16 mouse cellular contexts compared by ENCODE assay signal in the genomic region with DNA sequence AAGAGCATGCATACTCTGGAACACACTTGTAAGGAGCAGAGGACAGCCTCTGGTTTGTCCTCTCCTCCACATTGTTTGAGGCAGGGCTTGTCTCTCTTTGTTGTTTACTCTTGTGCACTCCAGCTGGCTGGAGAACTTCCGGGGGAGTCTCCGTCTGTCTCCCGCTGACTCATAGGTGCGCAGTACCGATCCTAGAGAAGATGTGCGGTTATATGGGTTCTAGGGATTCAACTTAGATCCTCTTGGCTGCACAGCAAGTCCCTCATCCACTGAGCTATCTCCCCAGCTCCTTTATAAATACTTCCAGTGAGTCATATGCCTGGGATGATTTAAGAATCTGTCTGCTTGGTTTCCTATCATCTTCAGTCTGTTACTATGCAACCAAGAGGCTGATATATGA.
DNase-seq lines count a peak whose midpoint lies in the region; ATAC-seq lines count a peak whose summit lies in the region.
"Had no signal": no experiment of that assay in that cellular context is flagged by ENCODE, and none has a peak within 500 bp of the region (broad histone marks: within the 10 kb centered on the region; RNA-seq: fewer than 3 reads in every experiment).

No protein-coding gene starts in this region.

- H3K27me3 ChIP-seq in kidney, embryonic 16.5 days (ENCODE audit: insufficient read depth, low read length): no peaks in the 10 kb centered on the region
- H3K27me3 ChIP-seq: limb, embryonic 15.5 days; neural tube, embryonic 12.5 days had no signal

- no peaks in the 10 kb centered on the region for H3K36me3 ChIP-seq in kidney, embryonic 16.5 days (ENCODE audit: insufficient read depth, low read length)
- H3K36me3 ChIP-seq: G1E; limb, embryonic 15.5 days; midbrain, embryonic 10.5 days; neural tube, embryonic 12.5 days had no signal

- no peak overlapping the region for H3K9ac ChIP-seq in kidney, embryonic 16.5 days (replicated peaks; ENCODE audit: low read length)
- H3K9ac ChIP-seq: limb, embryonic 15.5 days; lung, embryonic 14.5 days; neural tube, embryonic 12.5 days had no signal

- H3K9me3 ChIP-seq in kidney, embryonic 16.5 days (ENCODE audit: low read length): no peaks in the 10 kb centered on the region
- H3K9me3 ChIP-seq: G1E; limb, embryonic 15.5 days; midbrain, embryonic 10.5 days; neural tube, embryonic 12.5 days had no signal

- H3K4me3 ChIP-seq in kidney, embryonic 16.5 days (ENCODE audit: low read length): no peak overlapping the region
- H3K4me3 ChIP-seq: limb, embryonic 15.5 days; midbrain, embryonic 10.5 days; neural tube, embryonic 12.5 days had no signal

- H3K27ac ChIP-seq in kidney, embryonic 16.5 days (ENCODE audit: low read length): no peak overlapping the region
- H3K27ac ChIP-seq: limb, embryonic 15.5 days; midbrain, embryonic 10.5 days; neural tube, embryonic 12.5 days had no signal

- no peak overlapping the region for H3K4me2 ChIP-seq in kidney, embryonic 16.5 days (replicated peaks; ENCODE audit: low read depth, low read length)
- H3K4me2 ChIP-seq: limb, embryonic 15.5 days; lung, embryonic 14.5 days; neural tube, embryonic 12.5 days had no signal

- 0 out of 2 replicates have a peak, but pooled peaks have one; percentile 27 for ATAC-seq in kidney, embryonic 16.5 days (ENCODE audit: low FRiP score, low TSS enrichment)

- 65% methylated on average over 6 of the region's 6 CpGs for WGBS in kidney, embryonic 16.5 days

- DNase-seq in kidney, adult 18-20 months: no peak
- peak; percentile 29 to 38 for DNase-seq in frontal cortex, postnatal 10 days (ENCODE audit: low spot score in 2 of 2)
- DNase-seq in layer of hippocampus, postnatal 36 days: peak; percentile 70 to 73
- DNase-seq in right cerebral cortex, postnatal 10 days (ENCODE audit: low spot score in 2 of 2): peak; percentile 59 to 78
- DNase-seq in natural killer cell, adult 2 months (ENCODE audit: low spot score in 2 of 2): no peak
- DNase-seq in testis, postnatal 14 days (ENCODE audit: low spot score): no peak
- no peak for DNase-seq in cerebellum, postnatal 25 days
- DNase-seq: embryo, embryonic 11 days; gastrocnemius, postnatal 10 days; kidney, postnatal 10 days; lung, embryonic 14.5 days had no signal

- no peaks in the 10 kb centered on the region for H3K4me1 ChIP-seq in kidney, embryonic 16.5 days (ENCODE audit: insufficient read depth, low read length)
- H3K4me1 ChIP-seq: limb, embryonic 15.5 days; neural tube, embryonic 12.5 days had no signal

Comparison
In these comparisons a context has a peak if more than half of its experiments do, and no peak if none do; other contexts are left out.
1. DNase-seq: peak in frontal cortex, postnatal 10 days (2 of 2), layer of hippocampus, postnatal 36 days (2 of 2) and right cerebral cortex, postnatal 10 days (2 of 2); none in kidney, adult 18-20 months (single experiment), natural killer cell, adult 2 months (0 of 2), testis, postnatal 14 days (single experiment) and cerebellum, postnatal 25 days (0 of 2).